Mouse (Mus musculus): ENCODE data around the gene Lcp1. TPM values are rescaled to one million over a fixed set of nuclear protein-coding genes. Genes with fewer than 3 reads are reported as not detected.

Lcp1 gene
- total and polyA plus RNA-seq, 3 experiments: 6.8 to 15.2 (median 14.3) TPM

DNA sequence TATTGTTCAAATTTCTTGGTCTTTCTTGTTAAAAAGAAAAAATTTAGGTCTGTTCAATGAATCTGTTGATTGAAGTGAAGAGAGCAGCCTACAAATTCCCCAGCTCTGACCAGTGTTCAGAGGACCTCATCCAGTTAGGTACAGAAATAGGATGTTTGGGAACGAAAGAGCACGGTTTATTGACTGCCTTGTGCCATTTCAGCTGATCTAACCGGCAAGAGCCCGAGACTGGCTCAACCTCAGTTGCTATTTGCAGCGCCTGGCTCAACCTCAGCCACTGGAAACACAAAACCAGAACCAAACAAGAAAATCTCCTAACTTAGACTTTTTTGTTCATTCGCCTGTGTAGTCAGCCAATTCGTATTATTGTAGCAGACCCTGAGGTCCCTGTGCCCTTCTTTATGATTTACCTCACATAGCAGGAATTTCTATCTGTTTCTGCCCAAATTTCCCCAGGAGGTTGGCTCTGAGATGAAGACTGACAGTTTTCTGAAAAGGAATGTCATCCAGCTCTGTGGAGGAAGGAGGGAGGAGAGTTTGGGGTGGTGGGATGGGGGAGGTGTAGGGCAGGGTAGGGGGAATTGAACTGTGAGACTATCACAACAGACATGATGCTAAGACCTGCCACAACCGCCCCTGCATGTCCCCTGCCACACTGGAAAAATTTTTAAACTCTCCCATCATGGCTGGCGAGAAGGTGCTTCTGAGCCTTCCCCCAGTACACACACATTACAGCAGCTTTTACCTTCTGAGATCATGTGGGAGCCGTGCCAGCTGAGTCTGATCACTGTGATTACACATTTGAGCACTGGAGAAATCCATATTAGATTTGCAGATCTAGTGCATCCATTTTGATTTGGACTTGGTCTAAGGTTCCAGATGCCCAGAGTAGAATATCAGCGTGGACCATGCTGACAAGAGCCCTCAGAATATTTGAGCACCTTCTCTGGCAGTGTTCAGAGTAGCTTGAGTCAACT is 115.4 kb downstream of the Lcp1 start:
- H3K4me1 ChIP-seq (ENCODE audit: control insufficient read depth, insufficient read depth, low read length): no peaks in the 10 kb centered on the region
- no peaks in the 10 kb centered on the region for H3K36me3 ChIP-seq (ENCODE audit: control insufficient read depth, insufficient read depth, low read length)
- no peaks in the 10 kb centered on the region for H3K79me2 ChIP-seq (replicated peaks; ENCODE audit: control insufficient read depth, insufficient read depth, low read length)
- TF ChIP-seq EP300 (IDR thresholded peaks at IDR 0.05; ENCODE audit: insufficient read depth, low read depth, low read length) (no peak), CTCF (IDR thresholded peaks at IDR 0.05) (no peak)
- intact Hi-C loops (cut with DNase I): no loop called here
- 76% methylated on average over 11 of the region's 11 CpGs for WGBS
- DNase-seq: no peak
- H3K27me3 ChIP-seq (ENCODE audit: control insufficient read depth, insufficient read depth, low read length): no peaks in the 10 kb centered on the region
- no peak overlapping the region for H3K9ac ChIP-seq (ENCODE audit: low read depth, low read length)
- no peak overlapping the region for H3K4me3 ChIP-seq
- H3K27ac ChIP-seq: no peak overlapping the region

DNA sequence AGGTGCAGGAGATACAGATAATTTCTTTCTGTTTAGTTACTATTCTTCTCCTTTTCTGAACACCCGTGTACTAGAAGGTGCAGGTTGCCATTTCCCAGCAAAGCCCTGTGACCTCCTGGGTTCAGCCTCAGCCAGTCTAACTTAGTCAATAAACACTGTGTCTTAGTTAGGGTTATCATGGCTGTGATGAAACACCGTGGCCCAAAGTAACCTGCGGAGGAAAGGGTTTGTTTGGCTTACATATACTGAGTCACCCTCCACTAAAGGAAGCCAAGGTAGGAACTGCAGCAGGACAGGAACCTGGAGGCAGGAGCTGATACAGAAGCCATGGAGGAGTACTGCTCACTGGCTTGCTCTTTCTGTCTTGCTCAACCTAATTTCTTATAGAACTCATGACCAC is 119.5 kb downstream of the Lcp1 start:
- H3K9ac ChIP-seq (ENCODE audit: low read depth, low read length): no peak overlapping the region
- intact Hi-C loops (cut with DNase I): loop anchor here (10.0 kb wide), 1 partner anchor 384 kb away; no protein-coding TSS in a partner anchor
- H3K79me2 ChIP-seq (replicated peaks; ENCODE audit: control insufficient read depth, insufficient read depth, low read length): no peaks in the 10 kb centered on the region
- no peaks in the 10 kb centered on the region for H3K4me1 ChIP-seq (ENCODE audit: control insufficient read depth, insufficient read depth, low read length)
- H3K27me3 ChIP-seq (ENCODE audit: control insufficient read depth, insufficient read depth, low read length): no peaks in the 10 kb centered on the region
- 69% methylated on average over 3 of the region's 3 CpGs for WGBS
- no peaks in the 10 kb centered on the region for H3K36me3 ChIP-seq (ENCODE audit: control insufficient read depth, insufficient read depth, low read length)
- no peak for DNase-seq
- TF ChIP-seq POLR2A (IDR thresholded peaks at IDR 0.05; ENCODE audit: insufficient read depth, low read depth, low read length): no peak
- TF ChIP-seq EP300 (IDR thresholded peaks at IDR 0.05; ENCODE audit: insufficient read depth, low read depth, low read length): no peak
- TF ChIP-seq CTCF (IDR thresholded peaks at IDR 0.05): no peak
- H3K4me3 ChIP-seq: no peak overlapping the region
- H3K27ac ChIP-seq: no peak overlapping the region

GRCm38 (mm10) chr14:75256521-75256920 is 125.6 kb downstream of the Lcp1 start:
- no peaks in the 10 kb centered on the region for H3K36me3 ChIP-seq (ENCODE audit: control insufficient read depth, insufficient read depth, low read length)
- intact Hi-C loops (cut with DNase I): loop anchor here (10.0 kb wide), 1 partner anchor 378 kb away; no protein-coding TSS in a partner anchor
- DNase-seq: no peak

DNA sequence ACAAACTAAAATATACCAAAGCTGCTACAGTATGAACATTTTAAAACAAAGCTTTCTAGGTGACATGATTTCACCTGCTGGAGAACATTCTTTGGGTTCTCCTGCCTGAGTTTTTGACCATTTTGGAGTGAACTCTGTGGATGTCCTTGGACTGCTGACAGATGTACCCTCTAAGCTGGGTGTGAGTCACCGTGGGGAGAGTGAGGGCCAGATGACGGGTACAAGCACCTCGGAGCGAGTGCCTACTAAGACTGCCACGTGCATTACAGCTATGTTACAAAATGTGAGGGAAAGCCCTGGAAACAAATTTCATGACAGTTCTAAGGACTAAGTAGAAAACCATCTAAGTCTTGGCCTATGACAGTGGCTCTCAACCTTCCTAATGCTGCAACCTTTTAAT is 138.6 kb downstream of the Lcp1 start:
- H3K4me3 ChIP-seq: no peak overlapping the region
- no peaks in the 10 kb centered on the region for H3K36me3 ChIP-seq (ENCODE audit: control insufficient read depth, insufficient read depth, low read length)
- H3K79me2 ChIP-seq (replicated peaks; ENCODE audit: control insufficient read depth, insufficient read depth, low read length): no peaks in the 10 kb centered on the region
- H3K27ac ChIP-seq: no peak overlapping the region
- no peaks in the 10 kb centered on the region for H3K4me1 ChIP-seq (ENCODE audit: control insufficient read depth, insufficient read depth, low read length)
- 68% methylated on average over 5 of the region's 5 CpGs for WGBS
- H3K9ac ChIP-seq (ENCODE audit: low read depth, low read length): no peak overlapping the region
- intact Hi-C loops (cut with DNase I): no loop called here
- no peaks in the 10 kb centered on the region for H3K27me3 ChIP-seq (ENCODE audit: control insufficient read depth, insufficient read depth, low read length)
- no peak for DNase-seq
- no peak for TF ChIP-seq POLR2A (IDR thresholded peaks at IDR 0.05; ENCODE audit: insufficient read depth, low read depth, low read length)
- TF ChIP-seq CTCF (IDR thresholded peaks at IDR 0.05): no peak
- no peak for TF ChIP-seq EP300 (IDR thresholded peaks at IDR 0.05; ENCODE audit: insufficient read depth, low read depth, low read length)

More at GRCm38 (mm10) chr14:75256521-75256920, 125.6 kb downstream of the Lcp1 start:
- H3K9ac ChIP-seq (ENCODE audit: low read depth, low read length): no peak overlapping the region
- no peak overlapping the region for H3K4me3 ChIP-seq
- H3K27ac ChIP-seq: no peak overlapping the region
- TF ChIP-seq EP300 (IDR thresholded peaks at IDR 0.05; ENCODE audit: insufficient read depth, low read depth, low read length) (no peak), CTCF (IDR thresholded peaks at IDR 0.05) (peak; percentile 57)
- WGBS: 33% methylated on average over 5 of the region's 5 CpGs
- no peaks in the 10 kb centered on the region for H3K27me3 ChIP-seq (ENCODE audit: control insufficient read depth, insufficient read depth, low read length)
- no peaks in the 10 kb centered on the region for H3K79me2 ChIP-seq (replicated peaks; ENCODE audit: control insufficient read depth, insufficient read depth, low read length)
- H3K4me1 ChIP-seq (ENCODE audit: control insufficient read depth, insufficient read depth, low read length): no peaks in the 10 kb centered on the region

DNA sequence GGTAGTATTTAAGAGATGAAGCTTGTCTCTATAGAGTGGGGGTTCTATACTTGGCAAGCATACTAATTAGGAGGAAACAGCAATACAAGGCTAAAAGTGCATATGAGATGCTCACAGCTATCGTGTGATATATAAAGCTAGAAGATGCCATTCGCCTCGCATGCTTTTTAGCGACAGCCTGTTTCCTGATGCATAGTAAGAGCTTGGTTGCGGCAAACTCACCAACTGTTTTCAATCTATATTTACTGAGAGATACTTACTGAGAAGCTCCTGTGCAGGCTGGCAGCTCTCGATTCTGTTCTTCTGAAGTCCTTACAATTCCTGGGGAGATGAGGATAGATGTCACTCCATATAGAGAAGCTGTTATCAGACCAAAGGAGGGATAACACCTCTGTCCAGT is 148.8 kb downstream of the Lcp1 start:
- TF ChIP-seq CTCF (IDR thresholded peaks at IDR 0.05) (no peak), EP300 (IDR thresholded peaks at IDR 0.05; ENCODE audit: insufficient read depth, low read depth, low read length) (no peak)
- Histone ChIP-seq H3K27me3 (ENCODE audit: control insufficient read depth, insufficient read depth, low read length) (no peaks in the 10 kb centered on the region), H3K4me1 (ENCODE audit: control insufficient read depth, insufficient read depth, low read length) (peaks cover 1% of the 10 kb centered on the region; the same call in 1 of the 2 replicates), H3K36me3 (ENCODE audit: control insufficient read depth, insufficient read depth, low read length) (no peaks in the 10 kb centered on the region), H3K79me2 (replicated peaks; ENCODE audit: control insufficient read depth, insufficient read depth, low read length) (no peaks in the 10 kb centered on the region), H3K4me3 (no peak overlapping the region), H3K27ac (no peak overlapping the region), H3K9ac (ENCODE audit: low read depth, low read length) (no peak overlapping the region)
- no peak for DNase-seq
- intact Hi-C loops (cut with DNase I): no loop called here
- 81% methylated on average over 6 of the region's 6 CpGs for WGBS

GRCm38 (mm10) chr14:75280406-75280805 is 149.5 kb downstream of the Lcp1 start:
- Histone ChIP-seq H3K9ac (ENCODE audit: low read depth, low read length) (no peak overlapping the region), H3K27ac (no peak overlapping the region), H3K36me3 (ENCODE audit: control insufficient read depth, insufficient read depth, low read length) (peaks cover 1% of the 10 kb centered on the region), H3K4me3 (no peak overlapping the region), H3K79me2 (replicated peaks; ENCODE audit: control insufficient read depth, insufficient read depth, low read length) (no peaks in the 10 kb centered on the region; the same call in 1 of the 2 replicates), H3K4me1 (ENCODE audit: control insufficient read depth, insufficient read depth, low read length) (peaks cover 1% of the 10 kb centered on the region; the same call in 1 of the 2 replicates), H3K27me3 (ENCODE audit: control insufficient read depth, insufficient read depth, low read length) (no peaks in the 10 kb centered on the region)
- DNase-seq: no peak
- TF ChIP-seq POLR2A (IDR thresholded peaks at IDR 0.05; ENCODE audit: insufficient read depth, low read depth, low read length): no peak
- no peak for TF ChIP-seq CTCF (IDR thresholded peaks at IDR 0.05)
- no peak for TF ChIP-seq EP300 (IDR thresholded peaks at IDR 0.05; ENCODE audit: insufficient read depth, low read depth, low read length)
- 35% methylated on average over 5 of the region's 5 CpGs for WGBS
- intact Hi-C loops (cut with DNase I): no loop called here

Small RNA genes lying within 50 kb of the gene (microRNA-seq; reads per million reads assigned to microRNA genes)
- 0 reads per million in 2 experiments for gene Gm44482

Other genes with a start within 250 kb of the Lcp1 start
- 10 to 100 TPM; 14.8 to 17.1 TPM for gene Lrch1, start 183.2 kb upstream of the Lcp1 start, total RNA-seq (2021)
- gene Lrch1, start 183.2 kb upstream of the Lcp1 start, polyA plus RNA-seq (2012; rRNA removed): 7.5 and 10.7 TPM in 2 replicates
- gene Rubcnl, start 115.1 kb upstream of the Lcp1 start, total RNA-seq (2021): 1 to 10 TPM in 1 of 2 experiments, under 1 TPM in 1; 0.55 to 1.2 TPM
- 1.3 and 1.5 TPM in 2 replicates for gene Rubcnl, start 115.1 kb upstream of the Lcp1 start, polyA plus RNA-seq (2012; rRNA removed)
- not detected for gene Lrrc63, start 220 bp upstream of the Lcp1 start, total RNA-seq (2021)
- gene Lrrc63, start 220 bp upstream of the Lcp1 start, polyA plus RNA-seq (2012; rRNA removed): 0.04 and 0.06 TPM in 2 replicates
- gene Cpb2, start 111.2 kb downstream of the Lcp1 start, total RNA-seq (2021): not detected
- gene Cpb2, start 111.2 kb downstream of the Lcp1 start, polyA plus RNA-seq (2012; rRNA removed): not detected in 2 replicates
- 10 to 100 TPM; 24.9 to 26.2 TPM for gene Zc3h13, start 153.3 kb downstream of the Lcp1 start, total RNA-seq (2021)
- gene Zc3h13, start 153.3 kb downstream of the Lcp1 start, polyA plus RNA-seq (2012; rRNA removed): 5.2 and 5.5 TPM in 2 replicates

Data from heart, adult 2 months (tissue).